Mouse (Mus musculus) ES-E14 (cell line): ENCODE results near the gene Prss28. TPM values are rescaled to one million over a fixed set of nuclear protein-coding genes. Genes with fewer than 3 reads are reported as not detected.

Source experiments
- DNase-seq: peaks from one replicate; pipeline ENCODE4 v3.0.0-alpha.2; 2013; ENCODE audit warnings: low read depth, low spot score
- H3K27ac ChIP-seq: 2 replicates; pipeline ENCODE4 v1.5.1; 2012; ENCODE audit warnings: low read depth, mild to moderate bottlenecking, low read length, moderate library complexity, mixed read lengths; ENCODE audit not compliant: poor library complexity, insufficient read depth, severe bottlenecking
- H3K36me3 ChIP-seq: 2 replicates; pipeline ENCODE4 v1.6.1; 2012; ENCODE audit warnings: mild to moderate bottlenecking, low read length, moderate library complexity, mixed read lengths; ENCODE audit not compliant: control insufficient read depth, poor library complexity, insufficient read depth, severe bottlenecking
- H3K4me1 ChIP-seq, 2 experiments: fragments of 150-350 bp in 1 of 2; sonication (generic) in 1 of 2; 2 replicates each; pipeline ENCODE4 v1.6.1; 2012; ENCODE audit warnings: low read length in 2 of 2, mild to moderate bottlenecking in 1 of 2, mixed read lengths in 1 of 2; ENCODE audit not compliant: control insufficient read depth in 2 of 2, insufficient read depth in 2 of 2, poor library complexity in 1 of 2
- H3K4me3 ChIP-seq, 2 experiments: fragments of 150-350 bp in 1 of 2; sonication (generic) in 1 of 2; 2 replicates each; pipeline ENCODE4 v1.5.1; 2012; ENCODE audit warnings: low read length in 2 of 2, low read depth in 1 of 2, mild to moderate bottlenecking in 1 of 2, mixed read lengths in 1 of 2; ENCODE audit not compliant: insufficient read depth in 1 of 2, poor library complexity in 1 of 2, severe bottlenecking in 1 of 2
- H3K9ac ChIP-seq: 2 replicates; pipeline ENCODE4 v1.6.1; 2012; ENCODE audit warnings: low read depth, mild to moderate bottlenecking, low read length, mixed read lengths; ENCODE audit not compliant: poor library complexity, insufficient read depth, severe bottlenecking
- H3K9me3 ChIP-seq: fragments of 150-350 bp; sonication (generic); 2 replicates; pipeline ENCODE4 v1.6.1; 2012; ENCODE audit warnings: low read depth, mild to moderate bottlenecking, low read length; ENCODE audit not compliant: control insufficient read depth, insufficient read depth
- CHD2 ChIP-seq: IDR thresholded peaks from 2 replicates; pipeline ENCODE4 v1.6.1; 2014; ENCODE audit warnings: mild to moderate bottlenecking, low read depth, low read length, inconsistent platforms
- HCFC1 ChIP-seq: IDR thresholded peaks from 2 replicates; pipeline ENCODE4 v1.6.1; 2012; ENCODE audit warnings: low read length, inconsistent platforms, borderline replicate concordance; ENCODE audit not compliant: insufficient read depth
- MAFK ChIP-seq: IDR thresholded peaks from 2 replicates; pipeline ENCODE4 v1.6.1; 2014; ENCODE audit warnings: mild to moderate bottlenecking, low read depth, low read length, inconsistent platforms; ENCODE audit not compliant: insufficient read depth
- ZC3H11A ChIP-seq: IDR thresholded peaks from 2 replicates; pipeline ENCODE4 v1.6.1; 2012; ENCODE audit warnings: low read depth, mild to moderate bottlenecking, inconsistent platforms, low read length, borderline replicate concordance
- ZNF384 ChIP-seq: IDR thresholded peaks from 2 replicates; pipeline ENCODE4 v1.6.1; 2012; ENCODE audit warnings: low read depth, low read length, inconsistent platforms
- in situ Hi-C, 2 experiments: fragments of 600-800 bp; cut with MboI; formaldehyde crosslinking; loops; one replicate each; pipeline ENCODE4 v1.15.1; 2025; ENCODE audit warnings: low sequenced_read_pairs in 2 of 2, inconsistent platforms in 1 of 2; ENCODE audit not compliant: unreplicated experiment in 2 of 2
- total RNA-seq: library from RNA; depleted of rRNA; stranded (reverse); fragments of 300-350 nt; gene quantifications from 2 replicates; pipeline ENCODE4 v1.2.3, GENCODE M21; 2012; rRNA removed

The Prss28 gene
- total RNA-seq, 1 experiment, result not detected

GRCm38 (mm10) chr17:25345462-25345861, 37.0 kb downstream of the Prss28 start, which contains the start of gene Tpsab1:
Gene Tpsab1 (minus strand): TSS chr17:25345562.
- Histone ChIP-seq H3K9ac (no peak within 1 kb of the TSS), H3K9me3 (no peaks in the 10 kb centered on the region), H3K27ac (no peak within 1 kb of the TSS), H3K4me1 (no peaks in the 10 kb centered on the region), H3K36me3 (no peaks in the 10 kb centered on the region), H3K4me3 (no peak within 1 kb of the TSS)
- TF ChIP-seq CHD2, result no peak
- TF ChIP-seq HCFC1, result no peak
- no peak for TF ChIP-seq ZNF384
- TF ChIP-seq ZC3H11A, result no peak
- TF ChIP-seq MAFK, result no peak
- DNase-seq, result no peak
- in situ Hi-C loops, result no loop called here

GRCm38 (mm10) chr17:25361291-25361690, 52.8 kb downstream of the Prss28 start:
- no peak for DNase-seq
- in situ Hi-C loops, result no loop called here
- H3K36me3 ChIP-seq, result no peaks in the 10 kb centered on the region
- no peak overlapping the region for H3K9ac ChIP-seq
- no peaks in the 10 kb centered on the region for H3K4me1 ChIP-seq
- H3K9me3 ChIP-seq, result no peaks in the 10 kb centered on the region
- no peak overlapping the region for H3K27ac ChIP-seq
- H3K4me3 ChIP-seq, result no peak overlapping the region
- TF ChIP-seq MAFK (no peak), CHD2 (no peak), HCFC1 (no peak), ZC3H11A (no peak)

Other genes starting within 250 kb of the Prss28 start
- gene Tmem204, start 225.1 kb upstream of the Prss28 start, total RNA-seq, result 0.32 and 0.62 TPM in 2 replicates
- 34.2 and 47.3 TPM in 2 replicates for gene Telo2, start 192.7 kb upstream of the Prss28 start, total RNA-seq
- not detected in 2 replicates for gene Ptx4, start 187.9 kb upstream of the Prss28 start, total RNA-seq
- 35.0 and 62.4 TPM in 2 replicates for gene Clcn7, start 175.3 kb upstream of the Prss28 start, total RNA-seq
- gene Ccdc154, start 146.2 kb upstream of the Prss28 start, total RNA-seq, result 0.18 and 0.32 TPM in 2 replicates
- gene Gm38655, start 133.2 kb upstream of the Prss28 start, total RNA-seq, result not detected in 2 replicates
- gene BC003965, start 124.1 kb upstream of the Prss28 start, total RNA-seq, result 22.8 and 25.5 TPM in 2 replicates
- gene Unkl, start 120.2 kb upstream of the Prss28 start, total RNA-seq, result 12.4 and 14.8 TPM in 2 replicates
- gene Gnptg, start 68.5 kb upstream of the Prss28 start, total RNA-seq, result 17.3 and 28.5 TPM in 2 replicates
- 32.3 and 34.9 TPM in 2 replicates for gene Tsr3, start 68.5 kb upstream of the Prss28 start, total RNA-seq
- gene Baiap3, start 52.3 kb upstream of the Prss28 start, total RNA-seq, result 1.4 and 1.9 TPM in 2 replicates
- gene Ube2i, start 34.0 kb upstream of the Prss28 start, total RNA-seq, result 427 and 443 TPM in 2 replicates
- gene Prss34, start 10.3 kb upstream of the Prss28 start, total RNA-seq, result not detected in 2 replicates
- not detected in 2 replicates for gene Prss29, start 10.0 kb downstream of the Prss28 start, total RNA-seq
- gene Tpsab1, start 36.9 kb downstream of the Prss28 start, total RNA-seq, result not detected in 2 replicates
- gene Tpsb2, start 57.7 kb downstream of the Prss28 start, total RNA-seq, result not detected in 2 replicates
- not detected in 2 replicates for gene Tpsg1, start 60.6 kb downstream of the Prss28 start, total RNA-seq
- 2.1 and 5.3 TPM in 2 replicates for gene Cacna1h, start 125.1 kb downstream of the Prss28 start, total RNA-seq
- gene Tekt4, start 146.0 kb downstream of the Prss28 start, total RNA-seq, result 0.16 TPM in 1 of 2 replicates, not detected in the other
- gene Sstr5, start 188.6 kb downstream of the Prss28 start, total RNA-seq, result 0.95 and 1.3 TPM in 2 replicates